10 mouse cellular contexts compared by ENCODE assay signal in genomic region chr14:7315093-7315492, GRCm38 (mm10). TPM values are rescaled to one million over a fixed set of nuclear protein-coding genes. Genes with fewer than 3 reads are reported as not detected.
DNase-seq lines count a peak whose midpoint lies in the region; ATAC-seq and TF ChIP-seq lines count a peak whose summit lies in the region.
"Not testable (repeated sequence)": the region's sequence is repeated elsewhere in the genome, so short reads cannot be mapped to it uniquely, and the experiment has no call there.
"Had no signal": no experiment of that assay in that cellular context is flagged by ENCODE, and none has a peak within 500 bp of the region (broad histone marks: within the 10 kb centered on the region; RNA-seq: fewer than 3 reads in every experiment).

No protein-coding gene starts in this region.

- 0 out of 2 replicates have a peak overlapping the region, but pooled peaks have one; percentile 48 for H3K27ac ChIP-seq in brown adipose tissue, adult 24 weeks (replicated peaks; ENCODE audit: low read depth, low read length)
- not testable (repeated sequence) for H3K27ac ChIP-seq in forebrain, embryonic 13.5 days; kidney, postnatal 0 days; limb, embryonic 15.5 days; stomach, embryonic 15.5 days
- H3K27ac ChIP-seq in heart, postnatal 0 days (ENCODE audit: low read depth), result peak overlapping the region; percentile 23

- H3K4me3 ChIP-seq in brown adipose tissue, adult 24 weeks (ENCODE audit: insufficient read depth, low read depth, low read length), result peak overlapping the region; percentile 35
- peak overlapping the region; percentile 49 for H3K4me3 ChIP-seq in forebrain, embryonic 13.5 days
- peak overlapping the region; percentile 46 for H3K4me3 ChIP-seq in heart, postnatal 0 days (ENCODE audit: low read depth, low read length)
- H3K4me3 ChIP-seq in kidney, postnatal 0 days (replicated peaks; ENCODE audit: low read depth, low read length), result peak overlapping the region; percentile 34
- peak overlapping the region; percentile 41 for H3K4me3 ChIP-seq in limb, embryonic 15.5 days
- peak overlapping the region; percentile 46 for H3K4me3 ChIP-seq in stomach, embryonic 15.5 days (replicated peaks)

- not testable (repeated sequence) for TF ChIP-seq CTCF in heart, postnatal 0 days (IDR thresholded peaks at IDR 0.05; ENCODE audit: low read depth); kidney, postnatal 0 days (IDR thresholded peaks at IDR 0.05; ENCODE audit: low read depth)

- not testable (repeated sequence) for H3K36me3 ChIP-seq in forebrain, embryonic 13.5 days (ENCODE audit: poor library complexity, severe bottlenecking); heart, postnatal 0 days (replicated peaks; ENCODE audit: control insufficient read depth, insufficient read depth, low read length); kidney, postnatal 0 days (ENCODE audit: insufficient read depth, low read length); limb, embryonic 15.5 days; stomach, embryonic 15.5 days

- ATAC-seq in forebrain, embryonic 13.5 days; heart, postnatal 0 days (ENCODE audit: insufficient read depth, low read depth); kidney, postnatal 0 days (replicated peaks; ENCODE audit: low FRiP score, low read depth); limb, embryonic 15.5 days (ENCODE audit: insufficient number of reproducible peaks, low FRiP score, low TSS enrichment, low read depth); stomach, embryonic 15.5 days (ENCODE audit: insufficient read depth, low FRiP score, low read depth): not testable (repeated sequence)

- not testable (repeated sequence) for TF ChIP-seq EP300 in heart, postnatal 0 days (IDR thresholded peaks at IDR 0.05; ENCODE audit: low read depth)

- not testable (repeated sequence) for H3K9me3 ChIP-seq in forebrain, embryonic 13.5 days (replicated peaks); heart, postnatal 0 days (replicated peaks; ENCODE audit: control insufficient read depth, low read length); kidney, postnatal 0 days (replicated peaks; ENCODE audit: low read length); limb, embryonic 15.5 days; stomach, embryonic 15.5 days

- not testable (repeated sequence) for H3K4me1 ChIP-seq in brown adipose tissue, adult 24 weeks (ENCODE audit: control insufficient read depth, insufficient read depth, insufficient read length, low read length); forebrain, embryonic 13.5 days; heart, postnatal 0 days (ENCODE audit: control insufficient read depth, insufficient read depth); kidney, postnatal 0 days (replicated peaks; ENCODE audit: insufficient read depth, low read length); limb, embryonic 15.5 days; stomach, embryonic 15.5 days

- not testable (repeated sequence) for H3K27me3 ChIP-seq in forebrain, embryonic 13.5 days; heart, postnatal 0 days (ENCODE audit: control insufficient read depth, insufficient read depth, low read length); kidney, postnatal 0 days (ENCODE audit: insufficient read depth, low read length); limb, embryonic 15.5 days; stomach, embryonic 15.5 days (replicated peaks)

- H3K9ac ChIP-seq in forebrain, embryonic 13.5 days, result peak overlapping the region; percentile 70
- H3K9ac ChIP-seq in heart, postnatal 0 days (replicated peaks; ENCODE audit: low read depth, low read length); kidney, postnatal 0 days (ENCODE audit: low read depth, low read length); stomach, embryonic 15.5 days: not testable (repeated sequence)
- H3K9ac ChIP-seq in limb, embryonic 15.5 days, result peak overlapping the region; percentile 26; the same call in 1 of the 2 replicates

- peak; percentile 6 for DNase-seq in 3134 (ENCODE audit: extremely low read depth, insufficient read length, low spot score)
- peak; percentile 4 for DNase-seq in heart, postnatal 0 days (ENCODE audit: low spot score)
- DNase-seq in kidney, postnatal 0 days (ENCODE audit: low spot score), result peak; percentile 0
- DNase-seq in neural tube, embryonic 10.5 days (ENCODE audit: extremely low spot score, low spot score), result peak; percentile 73

- 1% methylated on average over 11 of the region's 19 CpGs for WGBS in forebrain, embryonic 13.5 days
- WGBS in heart, postnatal 0 days, result under 1% methylated on average over 13 of the region's 19 CpGs
- WGBS in kidney, postnatal 0 days, result 3% methylated on average over 12 of the region's 19 CpGs
- 0% methylated on average over 18 of the region's 19 CpGs for WGBS in limb, embryonic 15.5 days
- WGBS in stomach, embryonic 15.5 days, result under 1% methylated on average over 15 of the region's 19 CpGs

- peak overlapping the region; percentile 64 for H3K4me2 ChIP-seq in forebrain, embryonic 13.5 days
- H3K4me2 ChIP-seq in heart, postnatal 0 days (ENCODE audit: low read depth, low read length), result peak overlapping the region; percentile 63
- peak overlapping the region; percentile 62 for H3K4me2 ChIP-seq in kidney, postnatal 0 days (ENCODE audit: low read length)
- H3K4me2 ChIP-seq in limb, embryonic 15.5 days, result peak overlapping the region; percentile 78
- H3K4me2 ChIP-seq in stomach, embryonic 15.5 days, result peak overlapping the region; percentile 69

RNA-seq across cellular contexts. Expression of gene Gm3739, which starts 0.2 kb away (rescaled TPM):
- polyA plus RNA-seq in brown adipose tissue, adult 24 weeks (2012; ENCODE audit: insufficient read depth, insufficient read length, missing spikeins), result not detected in 2 replicates
- 3.8 and 3.9 TPM in 2 replicates for polyA plus RNA-seq in forebrain, embryonic 13.5 days (2015; fragmentation: Nextera tagmentation; extraction: Ambion mirVana)
- 0.23 and 0.34 TPM in 2 replicates for total RNA-seq in heart, postnatal 0 days (2014; rRNA removed; ENCODE audit: low replicate concordance)
- polyA plus RNA-seq in heart, postnatal 0 days (2015; fragmentation: Nextera tagmentation; extraction: Ambion mirVana), result 0.41 and 0.45 TPM in 2 replicates
- 0.41 and 0.54 TPM in 2 replicates for polyA plus RNA-seq in kidney, postnatal 0 days (2015; fragmentation: Nextera tagmentation; extraction: Ambion mirVana)
- polyA plus RNA-seq in limb, embryonic 15.5 days (2015; fragmentation: Nextera tagmentation; extraction: Ambion mirVana), result 0.10 and 0.59 TPM in 2 replicates
- polyA plus RNA-seq in stomach, embryonic 15.5 days (2015; fragmentation: Nextera tagmentation; extraction: Ambion mirVana), result 0.58 and 0.70 TPM in 2 replicates
- total RNA-seq: gastrocnemius, adult 8-10 months; liver, adult 2 months had no signal
- polyA plus RNA-seq: liver, adult 2 months had no signal

RNA-seq across cellular contexts. Expression of gene Gm5797, which starts 17.1 kb away (rescaled TPM):
- not detected in 2 replicates for polyA plus RNA-seq in brown adipose tissue, adult 24 weeks (2012; ENCODE audit: insufficient read depth, insufficient read length, missing spikeins)
- not detected in 2 replicates for polyA plus RNA-seq in forebrain, embryonic 13.5 days (2015; fragmentation: Nextera tagmentation; extraction: Ambion mirVana)
- total RNA-seq in heart, postnatal 0 days (2014; rRNA removed; ENCODE audit: low replicate concordance), result not detected in 2 replicates
- not detected in 2 replicates for polyA plus RNA-seq in heart, postnatal 0 days (2015; fragmentation: Nextera tagmentation; extraction: Ambion mirVana)
- not detected in 2 replicates for polyA plus RNA-seq in kidney, postnatal 0 days (2015; fragmentation: Nextera tagmentation; extraction: Ambion mirVana)
- polyA plus RNA-seq in limb, embryonic 15.5 days (2015; fragmentation: Nextera tagmentation; extraction: Ambion mirVana), result not detected in 2 replicates
- not detected in 2 replicates for polyA plus RNA-seq in stomach, embryonic 15.5 days (2015; fragmentation: Nextera tagmentation; extraction: Ambion mirVana)
- total RNA-seq: gastrocnemius, adult 8-10 months; liver, adult 2 months had no signal
- polyA plus RNA-seq: liver, adult 2 months had no signal

RNA-seq across cellular contexts. Expression of gene Gm8374, which starts 49.8 kb away (rescaled TPM):
- not detected in 2 replicates for polyA plus RNA-seq in brown adipose tissue, adult 24 weeks (2012; ENCODE audit: insufficient read depth, insufficient read length, missing spikeins)
- not detected in 2 replicates for polyA plus RNA-seq in forebrain, embryonic 13.5 days (2015; fragmentation: Nextera tagmentation; extraction: Ambion mirVana)
- total RNA-seq in heart, postnatal 0 days (2014; rRNA removed; ENCODE audit: low replicate concordance), result not detected in 2 replicates
- not detected in 2 replicates for polyA plus RNA-seq in heart, postnatal 0 days (2015; fragmentation: Nextera tagmentation; extraction: Ambion mirVana)
- not detected in 2 replicates for polyA plus RNA-seq in kidney, postnatal 0 days (2015; fragmentation: Nextera tagmentation; extraction: Ambion mirVana)
- polyA plus RNA-seq in limb, embryonic 15.5 days (2015; fragmentation: Nextera tagmentation; extraction: Ambion mirVana), result not detected in 2 replicates
- not detected in 2 replicates for polyA plus RNA-seq in stomach, embryonic 15.5 days (2015; fragmentation: Nextera tagmentation; extraction: Ambion mirVana)
- total RNA-seq: gastrocnemius, adult 8-10 months; liver, adult 2 months had no signal
- polyA plus RNA-seq: liver, adult 2 months had no signal

RNA-seq across cellular contexts. Expression of gene Gm3727, which starts 50.6 kb away (rescaled TPM):
- polyA plus RNA-seq in brown adipose tissue, adult 24 weeks (2012; ENCODE audit: insufficient read depth, insufficient read length, missing spikeins), result not detected in 2 replicates
- not detected in 2 replicates for polyA plus RNA-seq in forebrain, embryonic 13.5 days (2015; fragmentation: Nextera tagmentation; extraction: Ambion mirVana)
- not detected in 2 replicates for total RNA-seq in heart, postnatal 0 days (2014; rRNA removed; ENCODE audit: low replicate concordance)
- not detected in 2 replicates for polyA plus RNA-seq in heart, postnatal 0 days (2015; fragmentation: Nextera tagmentation; extraction: Ambion mirVana)
- not detected in 2 replicates for polyA plus RNA-seq in kidney, postnatal 0 days (2015; fragmentation: Nextera tagmentation; extraction: Ambion mirVana)
- not detected in 2 replicates for polyA plus RNA-seq in limb, embryonic 15.5 days (2015; fragmentation: Nextera tagmentation; extraction: Ambion mirVana)
- polyA plus RNA-seq in stomach, embryonic 15.5 days (2015; fragmentation: Nextera tagmentation; extraction: Ambion mirVana), result not detected in 2 replicates
- total RNA-seq: gastrocnemius, adult 8-10 months; liver, adult 2 months had no signal
- polyA plus RNA-seq: liver, adult 2 months had no signal

Comparison
In these comparisons a context has a peak if more than half of its experiments do, and no peak if none do; other contexts are left out.
1. DNase-seq: peak in every context shown above with its lines; median percentile 73 in neural tube, embryonic 10.5 days; 6 in 3134; 4 in heart, postnatal 0 days; 0 in kidney, postnatal 0 days.